Mouse (Mus musculus): ENCODE measurements around the gene Creb5. TPM values are rescaled to one million over a fixed set of nuclear protein-coding genes. Genes with fewer than 3 reads are reported as not detected.

Gene Creb5
- polyA plus RNA-seq, 1 experiment from 2014 or later: 7.9 TPM

GRCm38 (mm10) chr6:53652691-53653090, 365.6 kb downstream of the Creb5 start:
- 56% methylated on average over 5 of the region's 5 CpGs for WGBS
- H3K4me2 ChIP-seq (replicated peaks): no peak overlapping the region
- peaks cover 18% of the 10 kb centered on the region for H3K4me1 ChIP-seq
- H3K9me3 ChIP-seq (replicated peaks): no peaks in the 10 kb centered on the region
- H3K27me3 ChIP-seq: no peaks in the 10 kb centered on the region
- H3K36me3 ChIP-seq: no peaks in the 10 kb centered on the region
- no peak overlapping the region for H3K4me3 ChIP-seq
- no peak overlapping the region for H3K27ac ChIP-seq
- ATAC-seq (ENCODE audit: low FRiP score): no peak
- no peak overlapping the region for H3K9ac ChIP-seq

- Histone ChIP-seq H3K4me2 (replicated peaks) (no peak overlapping the region), H3K27ac (peak overlapping the region; percentile 4; the same call in 1 of the 2 replicates), H3K4me1 (peaks cover 19% of the 10 kb centered on the region), H3K9ac (no peak overlapping the region), H3K9me3 (replicated peaks) (no peaks in the 10 kb centered on the region), H3K4me3 (no peak overlapping the region), H3K27me3 (no peaks in the 10 kb centered on the region), H3K36me3 (no peaks in the 10 kb centered on the region)
- WGBS: 71% methylated on average over 8 of the region's 8 CpGs
- ATAC-seq (ENCODE audit: low FRiP score): no peak
These were observed 366.8 kb downstream of the Creb5 start for GRCm38 (mm10) chr6:53653706-53654360.

- no peak for ATAC-seq (ENCODE audit: low FRiP score)
- Histone ChIP-seq H3K9ac (no peak overlapping the region), H3K9me3 (replicated peaks) (no peaks in the 10 kb centered on the region), H3K27ac (peak overlapping the region; percentile 4; the same call in 1 of the 2 replicates), H3K4me1 (peaks cover 21% of the 10 kb centered on the region), H3K36me3 (no peaks in the 10 kb centered on the region), H3K4me2 (replicated peaks) (no peak overlapping the region), H3K27me3 (no peaks in the 10 kb centered on the region), H3K4me3 (no peak overlapping the region)
- WGBS: 61% methylated on average over 12 of the region's 12 CpGs
These were observed 367.3 kb downstream of the Creb5 start for GRCm38 (mm10) chr6:53654361-53654824.

- no peak for ATAC-seq (ENCODE audit: low FRiP score)
- Histone ChIP-seq H3K4me3 (no peak overlapping the region), H3K4me1 (peaks cover 17% of the 10 kb centered on the region), H3K9me3 (replicated peaks) (no peaks in the 10 kb centered on the region), H3K9ac (no peak overlapping the region), H3K27ac (no peak overlapping the region), H3K27me3 (no peaks in the 10 kb centered on the region), H3K4me2 (replicated peaks) (no peak overlapping the region), H3K36me3 (no peaks in the 10 kb centered on the region)
- 78% methylated on average over 3 of the region's 3 CpGs for WGBS
These were observed 369.4 kb downstream of the Creb5 start for GRCm38 (mm10) chr6:53656466-53656865.

GRCm38 (mm10) chr6:53657483-53657882, 370.4 kb downstream of the Creb5 start:
- WGBS: 59% methylated on average over 4 of the region's 4 CpGs

GRCm38 (mm10) chr6:53662858-53663833, 376.1 kb downstream of the Creb5 start:
- ATAC-seq (ENCODE audit: low FRiP score): peak; percentile 73
- Histone ChIP-seq H3K9ac (no peak overlapping the region), H3K4me1 (peaks cover 21% of the 10 kb centered on the region), H3K4me2 (replicated peaks) (no peak overlapping the region), H3K36me3 (no peaks in the 10 kb centered on the region), H3K4me3 (no peak overlapping the region), H3K27ac (no peak overlapping the region), H3K9me3 (replicated peaks) (no peaks in the 10 kb centered on the region), H3K27me3 (no peaks in the 10 kb centered on the region)
- 53% methylated on average over 11 of the region's 11 CpGs for WGBS

More at GRCm38 (mm10) chr6:53657483-53657882, 370.4 kb downstream of the Creb5 start:
- Histone ChIP-seq H3K27ac (no peak overlapping the region; the same call in 1 of the 2 replicates), H3K36me3 (no peaks in the 10 kb centered on the region), H3K4me3 (no peak overlapping the region), H3K4me2 (replicated peaks) (no peak overlapping the region), H3K27me3 (no peaks in the 10 kb centered on the region), H3K4me1 (peaks cover 17% of the 10 kb centered on the region), H3K9ac (no peak overlapping the region), H3K9me3 (replicated peaks) (no peaks in the 10 kb centered on the region)
- ATAC-seq (ENCODE audit: low FRiP score): no peak

GRCm38 (mm10) chr6:53664759-53665158, 377.7 kb downstream of the Creb5 start:
- Histone ChIP-seq H3K4me3 (no peak overlapping the region), H3K9ac (no peak overlapping the region), H3K9me3 (replicated peaks) (no peaks in the 10 kb centered on the region), H3K27me3 (no peaks in the 10 kb centered on the region), H3K36me3 (no peaks in the 10 kb centered on the region), H3K27ac (no peak overlapping the region), H3K4me2 (replicated peaks) (no peak overlapping the region), H3K4me1 (peaks cover 17% of the 10 kb centered on the region)
- ATAC-seq (ENCODE audit: low FRiP score): no peak
- 73% methylated on average over 1 of the region's 1 CpGs for WGBS

- ATAC-seq (ENCODE audit: low FRiP score): no peak
- H3K4me2 ChIP-seq (replicated peaks): no peak overlapping the region
These were observed 379.4 kb downstream of the Creb5 start for GRCm38 (mm10) chr6:53666503-53666902.

GRCm38 (mm10) chr6:53678307-53678706, 391.2 kb downstream of the Creb5 start:
- Histone ChIP-seq H3K27me3 (no peaks in the 10 kb centered on the region), H3K4me1 (peaks cover 2% of the 10 kb centered on the region; the same call in 1 of the 2 replicates), H3K9me3 (replicated peaks) (no peaks in the 10 kb centered on the region), H3K9ac (no peak overlapping the region), H3K36me3 (no peaks in the 10 kb centered on the region), H3K4me2 (replicated peaks) (no peak overlapping the region), H3K4me3 (no peak overlapping the region), H3K27ac (no peak overlapping the region)
- WGBS: 94% methylated on average over 1 of the region's 1 CpGs
- no peak for ATAC-seq (ENCODE audit: low FRiP score)

More at GRCm38 (mm10) chr6:53666503-53666902, 379.4 kb downstream of the Creb5 start:
- H3K36me3 ChIP-seq: no peaks in the 10 kb centered on the region
- no peak overlapping the region for H3K9ac ChIP-seq
- H3K27me3 ChIP-seq: no peaks in the 10 kb centered on the region
- H3K9me3 ChIP-seq (replicated peaks): no peaks in the 10 kb centered on the region
- H3K27ac ChIP-seq: no peak overlapping the region
- H3K4me1 ChIP-seq: peaks cover 17% of the 10 kb centered on the region
- H3K4me3 ChIP-seq: no peak overlapping the region
- WGBS: 78% methylated on average over 5 of the region's 5 CpGs

GRCm38 (mm10) chr6:53680046-53680445, 393.0 kb downstream of the Creb5 start:
- Histone ChIP-seq H3K9me3 (replicated peaks) (no peaks in the 10 kb centered on the region), H3K4me2 (replicated peaks) (no peak overlapping the region), H3K4me3 (no peak overlapping the region), H3K4me1 (peaks cover 2% of the 10 kb centered on the region; the same call in 1 of the 2 replicates), H3K27ac (no peak overlapping the region), H3K9ac (no peak overlapping the region), H3K27me3 (no peaks in the 10 kb centered on the region), H3K36me3 (no peaks in the 10 kb centered on the region)
- ATAC-seq (ENCODE audit: low FRiP score): no peak
- WGBS: 91% methylated on average over 8 of the region's 8 CpGs

GRCm38 (mm10) chr6:53684416-53684815, 397.3 kb downstream of the Creb5 start:
- no peak for ATAC-seq (ENCODE audit: low FRiP score)
- Histone ChIP-seq H3K9me3 (replicated peaks) (no peaks in the 10 kb centered on the region), H3K27me3 (no peaks in the 10 kb centered on the region)

GRCm38 (mm10) chr6:53685323-53685722, 398.3 kb downstream of the Creb5 start:
- ATAC-seq (ENCODE audit: low FRiP score): no peak
- Histone ChIP-seq H3K9me3 (replicated peaks) (no peaks in the 10 kb centered on the region), H3K36me3 (no peaks in the 10 kb centered on the region), H3K27me3 (no peaks in the 10 kb centered on the region), H3K4me2 (replicated peaks) (no peak overlapping the region), H3K4me3 (no peak overlapping the region), H3K27ac (no peak overlapping the region), H3K9ac (no peak overlapping the region), H3K4me1 (peaks cover 5% of the 10 kb centered on the region; the same call in 1 of the 2 replicates)
- 78% methylated on average over 14 of the region's 14 CpGs for WGBS

More at GRCm38 (mm10) chr6:53684416-53684815, 397.3 kb downstream of the Creb5 start:
- Histone ChIP-seq H3K4me3 (no peak overlapping the region), H3K4me1 (peaks cover 5% of the 10 kb centered on the region; the same call in 1 of the 2 replicates), H3K36me3 (no peaks in the 10 kb centered on the region), H3K9ac (no peak overlapping the region), H3K27ac (no peak overlapping the region), H3K4me2 (replicated peaks) (no peak overlapping the region)
- WGBS: 79% methylated on average over 2 of the region's 2 CpGs
